Mouse (Mus musculus) liver, postnatal 0 days (tissue): ENCODE data around the gene Lpcat2.

Experiments used
- CTCF ChIP-seq: sonication (generic); IDR thresholded peaks from 2 replicates; pipeline ENCODE4 v1.5.1; 2016; ENCODE audit warnings: antibody characterized with exemption, low read depth
- EP300 ChIP-seq: IDR thresholded peaks from 2 replicates; pipeline ENCODE4 v1.6.1; 2016; ENCODE audit warnings: antibody characterized with exemption, low read depth, mild to moderate bottlenecking

DNA sequence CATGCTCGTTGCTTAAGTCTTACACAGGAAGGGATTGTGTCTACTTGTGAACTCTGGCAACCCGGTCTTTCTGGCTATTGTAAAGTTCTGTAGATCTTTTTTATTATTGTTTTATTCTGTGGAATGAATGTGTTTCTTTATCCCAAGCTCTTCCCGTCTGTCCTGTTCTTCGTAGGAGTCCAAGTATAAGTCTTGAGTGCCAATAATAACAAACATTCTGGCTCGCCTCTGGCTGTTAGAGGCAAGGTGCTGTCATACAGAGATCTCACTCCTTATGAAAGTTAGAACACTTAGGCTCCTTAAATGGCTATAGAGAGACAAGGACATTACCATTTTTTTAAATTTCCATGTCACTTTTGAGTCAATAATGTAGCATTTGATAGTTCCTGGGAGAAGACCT is 41.5 kb downstream of the Lpcat2 start:
- TF ChIP-seq EP300 = no peak
- no peak for TF ChIP-seq CTCF
